Comparison of ENCODE assay signal across 26 mouse cellular contexts in the genomic region with DNA sequence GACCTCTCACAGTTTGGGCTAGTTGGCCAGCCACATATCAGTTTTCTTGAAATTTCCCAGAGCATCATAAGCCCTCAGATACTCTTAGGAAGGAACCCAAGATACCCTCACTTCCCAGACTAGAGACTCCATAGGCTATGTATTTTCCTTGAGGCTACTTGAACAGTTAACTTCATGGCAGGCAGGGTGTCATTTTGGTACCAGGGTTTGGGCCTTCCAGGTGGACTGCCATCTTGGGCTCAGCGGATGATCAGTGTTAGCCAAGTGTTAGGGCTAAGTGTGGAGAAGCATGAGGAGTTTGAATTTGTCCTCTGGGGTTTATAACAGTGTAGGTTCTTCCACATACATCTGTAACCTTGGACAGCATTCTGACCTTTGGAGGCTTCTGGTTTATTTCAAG.
"Had no signal": no experiment of that assay in that cellular context is flagged by ENCODE, and none has a peak within 500 bp of the region (broad histone marks: within the 10 kb centered on the region; RNA-seq: fewer than 3 reads in every experiment).

No protein-coding gene starts in this region.

- H3K27ac ChIP-seq: gastrocnemius, adult 2 months; heart, adult 2 months; heart, embryonic 13.5 days; heart, embryonic 15.5 days; hindbrain, embryonic 10.5 days; hindbrain, embryonic 12.5 days; hindbrain, embryonic 14.5 days; intestine, embryonic 15.5 days; layer of hippocampus, adult 2 months; left cerebral cortex, adult 2 months; liver, embryonic 13.5 days; liver, embryonic 15.5 days had no signal

- H3K9ac ChIP-seq: heart, embryonic 13.5 days; heart, embryonic 15.5 days; hindbrain, embryonic 12.5 days; hindbrain, embryonic 14.5 days; intestine, embryonic 15.5 days; liver, embryonic 13.5 days; liver, embryonic 15.5 days; liver, postnatal 0 days had no signal

- ATAC-seq: hindbrain, embryonic 16.5 days; intestine, embryonic 15.5 days; intestine, postnatal 0 days; liver, postnatal 0 days had no signal

- H3K9me3 ChIP-seq: heart, embryonic 13.5 days; heart, embryonic 15.5 days; hindbrain, embryonic 10.5 days; hindbrain, embryonic 12.5 days; intestine, embryonic 15.5 days; liver, embryonic 13.5 days; liver, embryonic 15.5 days had no signal

- H3K4me2 ChIP-seq: heart, embryonic 13.5 days; heart, embryonic 15.5 days; hindbrain, embryonic 12.5 days; hindbrain, embryonic 14.5 days; intestine, embryonic 15.5 days; liver, embryonic 11.5 days; liver, embryonic 13.5 days; liver, embryonic 15.5 days had no signal

- DNase-seq: gastrocnemius, adult 2 months; gastrocnemius, postnatal 10 days; gastrocnemius, postnatal 25 days; heart, adult 2 months; heart, postnatal 14 days; heart, postnatal 4 days; kidney, adult 18-20 months; kidney, adult 8-10 months; kidney, postnatal 10 days; kidney, postnatal 25 days; kidney, postnatal 4 days; liver; liver, embryonic 13.5 days; liver, postnatal 0 days had no signal

- H3K4me3 ChIP-seq: gastrocnemius, adult 2 months; heart, adult 2 months; heart, embryonic 13.5 days; heart, embryonic 15.5 days; hindbrain, embryonic 10.5 days; hindbrain, embryonic 12.5 days; intestine, embryonic 15.5 days; layer of hippocampus, adult 2 months; left cerebral cortex, adult 2 months; liver, embryonic 13.5 days; liver, embryonic 15.5 days had no signal

- H3K36me3 ChIP-seq: heart, embryonic 13.5 days; heart, embryonic 15.5 days; hindbrain, embryonic 10.5 days; hindbrain, embryonic 12.5 days; intestine, embryonic 15.5 days; liver, embryonic 13.5 days; liver, embryonic 15.5 days had no signal

- H3K27me3 ChIP-seq: heart, embryonic 13.5 days; heart, embryonic 15.5 days; hindbrain, embryonic 12.5 days; intestine, embryonic 15.5 days; liver, embryonic 13.5 days; liver, embryonic 15.5 days had no signal

- H3K4me1 ChIP-seq: heart, embryonic 13.5 days; heart, embryonic 15.5 days; hindbrain, embryonic 10.5 days; hindbrain, embryonic 12.5 days; intestine, embryonic 15.5 days; liver, embryonic 13.5 days; liver, embryonic 15.5 days had no signal
